Comparison of ENCODE assay signal across 7 mouse cellular contexts in the genomic region with DNA sequence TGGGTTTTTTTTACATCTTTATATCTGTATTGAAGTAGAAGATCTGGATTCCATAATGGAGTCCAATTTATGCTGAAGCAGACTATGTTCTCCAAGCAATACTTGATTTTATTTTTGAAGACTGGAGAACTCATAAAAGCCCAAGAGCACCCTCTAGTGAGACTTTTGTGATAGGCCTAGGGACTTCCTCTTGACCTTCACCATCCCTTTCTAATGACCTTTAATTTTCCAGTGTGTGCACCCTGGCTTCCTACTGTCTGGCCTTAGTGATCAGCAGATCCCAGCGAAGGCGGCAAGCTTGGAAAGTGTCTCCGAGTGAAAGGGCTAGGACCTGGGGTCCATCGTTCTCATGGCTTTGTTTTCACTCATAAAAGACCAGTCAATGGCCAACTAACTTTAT.
A peak's percentile ranks its signal among the peaks of the same experiment; 100 is the strongest.
DNase-seq lines count a peak whose midpoint lies in the region; ATAC-seq lines count a peak whose summit lies in the region.

No protein-coding gene starts in this region.

- peak; percentile 7 for DNase-seq in left cerebral cortex, adult 11 months (ENCODE audit: low spot score)
- DNase-seq in left cerebral cortex, adult 8-10 months (ENCODE audit: low spot score in 2 of 2): no peak
- DNase-seq in MN1 (ENCODE audit: low spot score): peak; percentile 40
- peak; percentile 36 for DNase-seq in embryo, embryonic 9.5 days (ENCODE audit: extremely low spot score)
- no peak for DNase-seq in cerebellum, adult 11 months

- peak; percentile 49; the same call in 1 of the 2 replicates for ATAC-seq in megakaryocyte, adult 5-6 weeks (ENCODE audit: poor library complexity, severe bottlenecking)
- no peak for ATAC-seq in monocyte, adult 5-6 weeks (replicated peaks; ENCODE audit: insufficient number of reproducible peaks, low FRiP score, low TSS enrichment, poor library complexity, severe bottlenecking)

Comparison
In these comparisons a context has a peak if more than half of its experiments do, and no peak if none do; other contexts are left out.
1. DNase-seq: peak in left cerebral cortex, adult 11 months (single experiment), MN1 (single experiment) and embryo, embryonic 9.5 days (single experiment); none in left cerebral cortex, adult 8-10 months (0 of 2) and cerebellum, adult 11 months (single experiment).